Mouse (Mus musculus): Measurements from ENCODE around the gene Slc17a2. TPM values are rescaled to one million over a fixed set of nuclear protein-coding genes. Genes with fewer than 3 reads are reported as not detected.
"Not testable (repeated sequence)": the region's sequence is repeated elsewhere in the genome, so short reads cannot be mapped to it uniquely, and the experiment has no call there.

Gene Slc17a2
- polyA plus RNA-seq, 1 experiment = not detected

GRCm38 (mm10) chr13:23768834-23769397, 37.9 kb upstream of the Slc17a2 start:
- H3K4me2 ChIP-seq (ENCODE audit: low read depth) = no peak overlapping the region
- no peaks in the 10 kb centered on the region for H3K36me3 ChIP-seq (ENCODE audit: control insufficient read depth, insufficient read depth)
- no peaks in the 10 kb centered on the region for H3K27me3 ChIP-seq (ENCODE audit: control insufficient read depth, insufficient read depth, insufficient read length)
- H3ac ChIP-seq (ENCODE audit: control insufficient read depth, insufficient read length) = no peak overlapping the region
- no peaks in the 10 kb centered on the region for H3K79me2 ChIP-seq (ENCODE audit: control insufficient read depth, insufficient read depth)
- H3K4me3 ChIP-seq = no peak overlapping the region
- TF ChIP-seq MYOG (IDR thresholded peaks at IDR 0.05; ENCODE audit: control insufficient read depth in 1 of 3, insufficient read depth in 1 of 3, insufficient read length in 2 of 3, low read depth in 2 of 3) = no peak
- TF ChIP-seq POLR2A (IDR thresholded peaks at IDR 0.05; ENCODE audit: insufficient read length, low read depth) = no peak
- no peak for TF ChIP-seq POLR2AphosphoS2 (IDR thresholded peaks at IDR 0.05; ENCODE audit: insufficient read length, low read depth)
- TF ChIP-seq SRF (IDR thresholded peaks at IDR 0.05; ENCODE audit: control insufficient read depth, insufficient read length, low read depth) = no peak
- TF ChIP-seq E2F4 (IDR thresholded peaks at IDR 0.05; ENCODE audit: insufficient read depth) = no peak

- not testable (repeated sequence) for H3K4me2 ChIP-seq (ENCODE audit: low read depth); H3K79me2 ChIP-seq (ENCODE audit: control insufficient read depth, insufficient read depth); H3K4me3 ChIP-seq; H3K27me3 ChIP-seq (ENCODE audit: control insufficient read depth, insufficient read depth, insufficient read length); H3K36me3 ChIP-seq (ENCODE audit: control insufficient read depth, insufficient read depth); H3ac ChIP-seq (ENCODE audit: control insufficient read depth, insufficient read length)
Measured at GRCm38 (mm10) chr13:23769613-23770012, 37.2 kb upstream of the Slc17a2 start, which contains the start of gene Trim38. TSS of gene Trim38 (plus strand) at chr13:23769913.

- H3K79me2 ChIP-seq (ENCODE audit: control insufficient read depth, insufficient read depth) = no peaks in the 10 kb centered on the region
- no peak overlapping the region for H3K4me3 ChIP-seq
Measured at GRCm38 (mm10) chr13:23772561-23773313, 34.1 kb upstream of the Slc17a2 start.

GRCm38 (mm10) chr13:23778339-23778738, 28.5 kb upstream of the Slc17a2 start:
- H3K4me3 ChIP-seq = no peak overlapping the region
- no peak overlapping the region for H3K4me2 ChIP-seq (ENCODE audit: low read depth)
- TF ChIP-seq POLR2AphosphoS2 (IDR thresholded peaks at IDR 0.05; ENCODE audit: insufficient read length, low read depth) (no peak), MYOD1 (IDR thresholded peaks at IDR 0.05; ENCODE audit: control insufficient read depth in 1 of 3, insufficient read length in 2 of 3, low read depth in 2 of 3) (no peak), MYOG (IDR thresholded peaks at IDR 0.05; ENCODE audit: control insufficient read depth in 1 of 3, insufficient read depth in 1 of 3, insufficient read length in 2 of 3, low read depth in 2 of 3) (no peak), USF1 (IDR thresholded peaks at IDR 0.05; ENCODE audit: low read depth) (no peak), POLR2A (IDR thresholded peaks at IDR 0.05; ENCODE audit: insufficient read length, low read depth) (no peak), TCF12 (IDR thresholded peaks at IDR 0.05; ENCODE audit: insufficient read depth, poor library complexity, severe bottlenecking) (no peak), CEBPB (IDR thresholded peaks at IDR 0.05; ENCODE audit: insufficient read depth, poor library complexity, severe bottlenecking) (no peak), TCF3 (IDR thresholded peaks at IDR 0.05; ENCODE audit: insufficient read length, low read depth) (no peak), SRF (IDR thresholded peaks at IDR 0.05; ENCODE audit: control insufficient read depth, insufficient read length, low read depth) (no peak), E2F4 (IDR thresholded peaks at IDR 0.05; ENCODE audit: insufficient read depth) (no peak), MAX (IDR thresholded peaks at IDR 0.05; ENCODE audit: low read depth) (no peak), REST (IDR thresholded peaks at IDR 0.05; ENCODE audit: insufficient read depth, insufficient read length) (no peak)
- H3K27me3 ChIP-seq (ENCODE audit: control insufficient read depth, insufficient read depth, insufficient read length) = no peaks in the 10 kb centered on the region
- no peaks in the 10 kb centered on the region for H3K79me2 ChIP-seq (ENCODE audit: control insufficient read depth, insufficient read depth)
- no peak overlapping the region for H3ac ChIP-seq (ENCODE audit: control insufficient read depth, insufficient read length)
- H3K36me3 ChIP-seq (ENCODE audit: control insufficient read depth, insufficient read depth) = no peaks in the 10 kb centered on the region

More at GRCm38 (mm10) chr13:23772561-23773313, 34.1 kb upstream of the Slc17a2 start:
- H3ac ChIP-seq (ENCODE audit: control insufficient read depth, insufficient read length) = no peak overlapping the region
- TF ChIP-seq E2F4 (IDR thresholded peaks at IDR 0.05; ENCODE audit: insufficient read depth) (no peak), SRF (IDR thresholded peaks at IDR 0.05; ENCODE audit: control insufficient read depth, insufficient read length, low read depth) (no peak), MAX (IDR thresholded peaks at IDR 0.05; ENCODE audit: low read depth) (no peak), MYOD1 (IDR thresholded peaks at IDR 0.05; ENCODE audit: control insufficient read depth in 1 of 3, insufficient read length in 2 of 3, low read depth in 2 of 3) (no peak), MYOG (IDR thresholded peaks at IDR 0.05; ENCODE audit: control insufficient read depth in 1 of 3, insufficient read depth in 1 of 3, insufficient read length in 2 of 3, low read depth in 2 of 3) (no peak), TCF3 (IDR thresholded peaks at IDR 0.05; ENCODE audit: insufficient read length, low read depth) (no peak), POLR2AphosphoS2 (IDR thresholded peaks at IDR 0.05; ENCODE audit: insufficient read length, low read depth) (no peak), POLR2A (IDR thresholded peaks at IDR 0.05; ENCODE audit: insufficient read length, low read depth) (no peak), TCF12 (IDR thresholded peaks at IDR 0.05; ENCODE audit: insufficient read depth, poor library complexity, severe bottlenecking) (no peak), CEBPB (IDR thresholded peaks at IDR 0.05; ENCODE audit: insufficient read depth, poor library complexity, severe bottlenecking) (no peak), USF1 (IDR thresholded peaks at IDR 0.05; ENCODE audit: low read depth) (no peak), REST (IDR thresholded peaks at IDR 0.05; ENCODE audit: insufficient read depth, insufficient read length) (no peak)
- H3K4me2 ChIP-seq (ENCODE audit: low read depth) = no peak overlapping the region
- no peaks in the 10 kb centered on the region for H3K27me3 ChIP-seq (ENCODE audit: control insufficient read depth, insufficient read depth, insufficient read length)
- H3K36me3 ChIP-seq (ENCODE audit: control insufficient read depth, insufficient read depth) = no peaks in the 10 kb centered on the region

- no peaks in the 10 kb centered on the region for H3K36me3 ChIP-seq (ENCODE audit: control insufficient read depth, insufficient read depth)
- H3ac ChIP-seq (ENCODE audit: control insufficient read depth, insufficient read length) = no peak overlapping the region
- H3K4me3 ChIP-seq = no peak overlapping the region
- no peaks in the 10 kb centered on the region for H3K79me2 ChIP-seq (ENCODE audit: control insufficient read depth, insufficient read depth)
- no peaks in the 10 kb centered on the region for H3K27me3 ChIP-seq (ENCODE audit: control insufficient read depth, insufficient read depth, insufficient read length)
- TF ChIP-seq REST (IDR thresholded peaks at IDR 0.05; ENCODE audit: insufficient read depth, insufficient read length) (no peak), MAX (IDR thresholded peaks at IDR 0.05; ENCODE audit: low read depth) (no peak), USF1 (IDR thresholded peaks at IDR 0.05; ENCODE audit: low read depth) (no peak), MYOG (IDR thresholded peaks at IDR 0.05; ENCODE audit: control insufficient read depth in 1 of 3, insufficient read depth in 1 of 3, insufficient read length in 2 of 3, low read depth in 2 of 3) (no peak), TCF3 (IDR thresholded peaks at IDR 0.05; ENCODE audit: insufficient read length, low read depth) (no peak), MYOD1 (IDR thresholded peaks at IDR 0.05; ENCODE audit: control insufficient read depth in 1 of 3, insufficient read length in 2 of 3, low read depth in 2 of 3) (no peak), TCF12 (IDR thresholded peaks at IDR 0.05; ENCODE audit: insufficient read depth, poor library complexity, severe bottlenecking) (no peak), POLR2A (IDR thresholded peaks at IDR 0.05; ENCODE audit: insufficient read length, low read depth) (no peak), SRF (IDR thresholded peaks at IDR 0.05; ENCODE audit: control insufficient read depth, insufficient read length, low read depth) (no peak), E2F4 (IDR thresholded peaks at IDR 0.05; ENCODE audit: insufficient read depth) (no peak), CEBPB (IDR thresholded peaks at IDR 0.05; ENCODE audit: insufficient read depth, poor library complexity, severe bottlenecking) (no peak)
- no peak overlapping the region for H3K4me2 ChIP-seq (ENCODE audit: low read depth)
Measured at GRCm38 (mm10) chr13:23779025-23779424, 27.8 kb upstream of the Slc17a2 start.
